13 mouse cellular contexts compared by ENCODE assay signal in genomic region chr15:99008801-99009241, GRCm38 (mm10). TPM values are rescaled to one million over a fixed set of nuclear protein-coding genes. Genes with fewer than 3 reads are reported as not detected.
DNase-seq lines count a peak whose midpoint lies in the region; ATAC-seq and TF ChIP-seq lines count a peak whose summit lies in the region.
"Had no signal": no experiment of that assay in that cellular context is flagged by ENCODE, and none has a peak within 500 bp of the region (broad histone marks: within the 10 kb centered on the region; RNA-seq: fewer than 3 reads in every experiment).

No protein-coding gene starts in this region.

- TF ChIP-seq POLR2A in bone marrow macrophage, adult 2 months (IDR thresholded peaks at IDR 0.05; ENCODE audit: borderline replicate concordance, low read depth, low read length), result no peak

- H3K4me3 ChIP-seq in heart, embryonic 14.5 days (ENCODE audit: control insufficient read depth in 1 of 2, insufficient read depth in 1 of 2, low read depth in 1 of 2, low read length in 2 of 2), result no peak overlapping the region
- no peak overlapping the region for H3K4me3 ChIP-seq in bone marrow macrophage, adult 2 months (ENCODE audit: insufficient read depth, low read length)
- no peak overlapping the region for H3K4me3 ChIP-seq in midbrain, embryonic 15.5 days
- H3K4me3 ChIP-seq: embryonic facial prominence, embryonic 15.5 days; layer of hippocampus, adult 2 months had no signal

- ATAC-seq in heart, embryonic 14.5 days (ENCODE audit: insufficient number of reproducible peaks, insufficient read depth, low FRiP score, low read depth), result peak; percentile 35; the same call in 1 of the 2 replicates
- ATAC-seq in megakaryocyte progenitor cell, adult 5-6 weeks (replicated peaks; ENCODE audit: poor library complexity), result peak; percentile 73
- no peak for ATAC-seq in midbrain, embryonic 15.5 days (replicated peaks)

- intact Hi-C loops in left cerebral cortex, postnatal 14 days (cut with DNase I), result no loop called here

- H3K27ac ChIP-seq in heart, embryonic 14.5 days (replicated peaks in 1 of 2; ENCODE audit: control insufficient read depth in 1 of 2, insufficient read depth in 1 of 2, low read depth in 2 of 2, low read length in 2 of 2), result peak overlapping the region; percentile 64 to 71
- H3K27ac ChIP-seq in bone marrow macrophage, adult 2 months (ENCODE audit: insufficient read depth, low read depth, low read length), result peak overlapping the region; percentile 65
- no peak overlapping the region for H3K27ac ChIP-seq in midbrain, embryonic 15.5 days
- H3K27ac ChIP-seq: embryonic facial prominence, embryonic 15.5 days; layer of hippocampus, adult 2 months had no signal

- H3K27me3 ChIP-seq in heart, embryonic 14.5 days (ENCODE audit: control insufficient read depth, insufficient read depth, low read length), result no peaks in the 10 kb centered on the region
- no peaks in the 10 kb centered on the region for H3K27me3 ChIP-seq in midbrain, embryonic 15.5 days (replicated peaks)
- H3K27me3 ChIP-seq: embryonic facial prominence, embryonic 15.5 days had no signal

- H3K9ac ChIP-seq in heart, embryonic 14.5 days (ENCODE audit: low read length), result no peak overlapping the region
- H3K9ac ChIP-seq in midbrain, embryonic 15.5 days, result no peak overlapping the region
- H3K9ac ChIP-seq: embryonic facial prominence, embryonic 15.5 days had no signal

- peaks cover 3 to 5% of the 10 kb centered on the region in 2 experiments; a peak in 3 of 4 replicates for H3K4me1 ChIP-seq in heart, embryonic 14.5 days (ENCODE audit: control insufficient read depth in 2 of 2, insufficient read depth in 2 of 2, low read length in 2 of 2)
- peaks cover 16% of the 10 kb centered on the region for H3K4me1 ChIP-seq in bone marrow macrophage, adult 2 months (ENCODE audit: control insufficient read depth, insufficient read depth, low read length)
- no peaks in the 10 kb centered on the region for H3K4me1 ChIP-seq in midbrain, embryonic 15.5 days
- H3K4me1 ChIP-seq: embryonic facial prominence, embryonic 15.5 days had no signal

- H3K9me3 ChIP-seq in heart, embryonic 14.5 days (ENCODE audit: control insufficient read depth, low read length), result no peaks in the 10 kb centered on the region
- H3K9me3 ChIP-seq in midbrain, embryonic 15.5 days, result no peaks in the 10 kb centered on the region
- H3K9me3 ChIP-seq: embryonic facial prominence, embryonic 15.5 days; G1E had no signal

- no peak for DNase-seq in heart, postnatal 4 days
- DNase-seq in A20 (ENCODE audit: low read depth, low spot score), result peak; percentile 86
- DNase-seq in left cerebral cortex, postnatal 14 days (ENCODE audit: low spot score in 2 of 2), result no peak
- DNase-seq in cerebellum, adult 9-10 months, result no peak
- DNase-seq: gastrocnemius, postnatal 14 days had no signal

- no peak for TF ChIP-seq CTCF in bone marrow macrophage, adult 2 months (IDR thresholded peaks at IDR 0.05; ENCODE audit: low read depth, low read length)

- H3K4me2 ChIP-seq in heart, embryonic 14.5 days (ENCODE audit: low read length), result no peak overlapping the region
- H3K4me2 ChIP-seq in midbrain, embryonic 15.5 days, result no peak overlapping the region
- H3K4me2 ChIP-seq: embryonic facial prominence, embryonic 15.5 days had no signal

- 28% methylated on average over 6 of the region's 6 CpGs for WGBS in heart, embryonic 14.5 days
- WGBS in midbrain, embryonic 15.5 days, result 79% methylated on average over 6 of the region's 6 CpGs

- H3K36me3 ChIP-seq in heart, embryonic 14.5 days (ENCODE audit: control insufficient read depth, insufficient read depth, low read length), result no peaks in the 10 kb centered on the region
- no peaks in the 10 kb centered on the region for H3K36me3 ChIP-seq in midbrain, embryonic 15.5 days (replicated peaks)
- H3K36me3 ChIP-seq: embryonic facial prominence, embryonic 15.5 days; G1E had no signal

RNA-seq across cellular contexts. Expression of gene Tuba1c, which starts 20.9 kb away (rescaled TPM):
- polyA plus RNA-seq in heart, embryonic 14.5 days (2014; fragmentation: Nextera tagmentation; extraction: Ambion mirVana), result 143 and 146 TPM in 2 replicates
- 100 to 1,000 TPM; 200 to 203 TPM for total RNA-seq in heart, postnatal 4 days (2021)
- polyA plus RNA-seq in bone marrow macrophage, adult 2 months (2012; ENCODE audit: insufficient read depth, insufficient read length, missing spikeins), result 134 and 173 TPM in 2 replicates
- 187 and 190 TPM in 2 replicates for total RNA-seq in megakaryocyte progenitor cell, adult 5-6 weeks (2015)
- 79.3 and 105 TPM in 2 replicates for total RNA-seq in megakaryocyte progenitor cell, adult 5-6 weeks (2017)
- polyA plus RNA-seq in midbrain, embryonic 15.5 days (2015; fragmentation: Nextera tagmentation; extraction: Ambion mirVana), result 16.4 and 20.5 TPM in 2 replicates
- 100 to 1,000 TPM; 129 to 142 TPM for total RNA-seq in left cerebral cortex, postnatal 14 days (2021)

RNA-seq across cellular contexts. Expression of gene Prph, which starts 46.2 kb away (rescaled TPM):
- polyA plus RNA-seq in heart, embryonic 14.5 days (2014; fragmentation: Nextera tagmentation; extraction: Ambion mirVana), result 0.36 and 3.2 TPM in 2 replicates
- 1 to 10 TPM in 1 of 2 experiments, under 1 TPM in 1; 0.60 to 1.3 TPM for total RNA-seq in heart, postnatal 4 days (2021)
- polyA plus RNA-seq in bone marrow macrophage, adult 2 months (2012; ENCODE audit: insufficient read depth, insufficient read length, missing spikeins), result not detected in 2 replicates
- 0.07 TPM in 1 of 2 replicates, not detected in the other for total RNA-seq in megakaryocyte progenitor cell, adult 5-6 weeks (2015)
- total RNA-seq in megakaryocyte progenitor cell, adult 5-6 weeks (2017), result not detected in 2 replicates
- polyA plus RNA-seq in midbrain, embryonic 15.5 days (2015; fragmentation: Nextera tagmentation; extraction: Ambion mirVana), result 5.7 and 10.3 TPM in 2 replicates
- total RNA-seq in left cerebral cortex, postnatal 14 days (2021), result 1 to 10 TPM; 1.7 to 6.2 TPM
- total RNA-seq: G1E had no signal
- polyA plus RNA-seq: G1E had no signal

RNA-seq across cellular contexts. Expression of gene Tuba1a, which starts 55.3 kb away (rescaled TPM):
- polyA plus RNA-seq in heart, embryonic 14.5 days (2014; fragmentation: Nextera tagmentation; extraction: Ambion mirVana), result 790 and 917 TPM in 2 replicates
- 100 to 1,000 TPM; 435 TPM for total RNA-seq in heart, postnatal 4 days (2021)
- 36.4 and 43.3 TPM in 2 replicates for polyA plus RNA-seq in bone marrow macrophage, adult 2 months (2012; ENCODE audit: insufficient read depth, insufficient read length, missing spikeins)
- 30.3 and 33.5 TPM in 2 replicates for total RNA-seq in megakaryocyte progenitor cell, adult 5-6 weeks (2015)
- 15.3 and 22.2 TPM in 2 replicates for total RNA-seq in megakaryocyte progenitor cell, adult 5-6 weeks (2017)
- polyA plus RNA-seq in midbrain, embryonic 15.5 days (2015; fragmentation: Nextera tagmentation; extraction: Ambion mirVana), result 17,671 and 17,732 TPM in 2 replicates
- total RNA-seq in left cerebral cortex, postnatal 14 days (2021), result 1,000 to 10,000 TPM; 2,132 to 2,150 TPM

RNA-seq across cellular contexts. Expression of gene Gm49450, which starts 55.5 kb away (rescaled TPM):
- not detected in 2 replicates for polyA plus RNA-seq in heart, embryonic 14.5 days (2014; fragmentation: Nextera tagmentation; extraction: Ambion mirVana)
- total RNA-seq in heart, postnatal 4 days (2021), result not detected
- not detected in 2 replicates for polyA plus RNA-seq in bone marrow macrophage, adult 2 months (2012; ENCODE audit: insufficient read depth, insufficient read length, missing spikeins)
- 0.69 and 1.1 TPM in 2 replicates for total RNA-seq in megakaryocyte progenitor cell, adult 5-6 weeks (2015)
- not detected in 2 replicates for total RNA-seq in megakaryocyte progenitor cell, adult 5-6 weeks (2017)
- polyA plus RNA-seq in midbrain, embryonic 15.5 days (2015; fragmentation: Nextera tagmentation; extraction: Ambion mirVana), result not detected in 2 replicates
- not detected for total RNA-seq in left cerebral cortex, postnatal 14 days (2021)
- total RNA-seq: G1E; gastrocnemius, postnatal 14 days; layer of hippocampus, adult 2 months had no signal
- polyA plus RNA-seq: embryonic facial prominence, embryonic 15.5 days; G1E; liver, embryonic 16.5 days had no signal

Comparison
In these comparisons a context has a peak if more than half of its experiments do, and no peak if none do; other contexts are left out.
1. RNA of gene Tuba1a, which starts 55.3 kb away (total RNA-seq): 2,132 to 2,150 TPM in left cerebral cortex, postnatal 14 days and 435 TPM in heart, postnatal 4 days; 15.3 to 33.5 TPM in megakaryocyte progenitor cell, adult 5-6 weeks; every median in the first group is over 10 times any median in the second.